Mouse (Mus musculus) liver, postnatal 0 days (tissue): ENCODE measurements around the gene Grm6.

ENCODE experiments used
- CTCF ChIP-seq: sonication (generic); IDR thresholded peaks from 2 replicates; pipeline ENCODE4 v1.5.1; 2016; ENCODE audit warnings: antibody characterized with exemption, low read depth
- EP300 ChIP-seq: IDR thresholded peaks from 2 replicates; pipeline ENCODE4 v1.6.1; 2016; ENCODE audit warnings: antibody characterized with exemption, low read depth, mild to moderate bottlenecking

DNA sequence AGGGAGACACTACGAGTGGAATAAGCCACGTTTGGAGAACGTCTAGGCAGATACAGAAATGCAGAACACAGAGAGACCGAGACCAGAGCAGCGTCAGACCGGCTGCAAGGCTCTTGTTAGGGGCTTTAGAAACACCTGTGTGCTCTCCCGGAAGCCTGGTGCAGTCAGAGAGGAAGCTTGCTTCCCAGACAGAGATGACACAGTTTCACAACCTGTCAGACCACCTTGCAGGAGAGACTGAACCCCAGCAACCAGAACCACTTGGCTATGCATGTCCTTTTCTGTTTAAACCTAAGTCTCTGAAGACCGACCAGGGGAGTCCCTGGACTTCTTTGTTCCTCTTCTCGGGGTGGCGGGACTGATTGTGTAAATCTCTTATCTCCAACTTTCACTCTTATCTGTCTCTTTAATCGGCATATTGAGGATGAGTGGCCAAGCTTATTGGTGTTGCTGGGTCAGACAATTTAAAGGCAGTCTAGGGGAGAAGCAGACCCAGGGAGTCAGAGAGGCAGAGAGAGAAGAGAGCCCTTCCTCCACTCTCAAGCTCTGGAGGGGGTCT lies at the start of gene Grm6:
- no peak for TF ChIP-seq CTCF
- no peak for TF ChIP-seq EP300
